Mouse (Mus musculus) myocyte (in vitro differentiated cells): ENCODE measurements around the gene Pgs1. TPM values are rescaled to one million over a fixed set of nuclear protein-coding genes. Genes with fewer than 3 reads are reported as not detected.

Experiments
- H3K27me3 ChIP-seq: one replicate; pipeline ENCODE4 v1.6.1; 2011; ENCODE audit not compliant: control insufficient read depth, insufficient read depth, insufficient read length
- H3K36me3 ChIP-seq: one replicate; pipeline ENCODE4 v1.6.1; 2011; ENCODE audit not compliant: control insufficient read depth, insufficient read depth
- H3K4me2 ChIP-seq: one replicate; pipeline ENCODE4 v1.6.1; 2011; ENCODE audit warnings: low read depth, control low read depth
- H3K4me3 ChIP-seq: one replicate; pipeline ENCODE4 v1.5.1; 2011; ENCODE audit warnings: mild to moderate bottlenecking, control low read depth, moderate library complexity
- H3K79me2 ChIP-seq: one replicate; pipeline ENCODE4 v1.6.1; 2011; ENCODE audit not compliant: control insufficient read depth, insufficient read depth
- H3ac ChIP-seq: one replicate; pipeline ENCODE4 v1.6.1; 2011; ENCODE audit not compliant: control insufficient read depth, insufficient read length
- CEBPB ChIP-seq: IDR thresholded peaks from 2 replicates; pipeline ENCODE4 v1.6.1; 2011; ENCODE audit warnings: mild to moderate bottlenecking, moderate library complexity; ENCODE audit not compliant: poor library complexity, insufficient read depth, severe bottlenecking
- E2F4 ChIP-seq: IDR thresholded peaks from one replicate; pipeline ENCODE4 v1.6.1; 2011; ENCODE audit warnings: mild to moderate bottlenecking, control low read depth, moderate library complexity; ENCODE audit not compliant: insufficient read depth
- MAX ChIP-seq: IDR thresholded peaks from one replicate; pipeline ENCODE4 v1.6.1; 2011; ENCODE audit warnings: low read depth, mild to moderate bottlenecking, control low read depth
- MYOD1 ChIP-seq, 3 experiments: IDR thresholded peaks; one replicate each; pipeline ENCODE4 v1.6.1; 2011; ENCODE audit warnings: control low read depth in 2 of 3, low read depth in 2 of 3, mild to moderate bottlenecking in 2 of 3, moderate library complexity in 1 of 3; ENCODE audit not compliant: insufficient read length in 2 of 3, control insufficient read depth in 1 of 3
- MYOG ChIP-seq, 3 experiments: IDR thresholded peaks; one replicate each; pipeline ENCODE4 v1.6.1; 2011; ENCODE audit warnings: control low read depth in 2 of 3, low read depth in 2 of 3, mild to moderate bottlenecking in 2 of 3; ENCODE audit not compliant: insufficient read length in 2 of 3, control insufficient read depth in 1 of 3, insufficient read depth in 1 of 3
- POLR2A ChIP-seq: IDR thresholded peaks from one replicate; pipeline ENCODE4 v1.6.1; 2011; ENCODE audit warnings: low read depth, mild to moderate bottlenecking, control low read depth, moderate library complexity; ENCODE audit not compliant: insufficient read length
- POLR2AphosphoS2 ChIP-seq: IDR thresholded peaks from one replicate; pipeline ENCODE4 v1.6.1; 2011; ENCODE audit warnings: low read depth, control low read depth; ENCODE audit not compliant: insufficient read length
- REST ChIP-seq: IDR thresholded peaks from one replicate; pipeline ENCODE4 v1.6.1; 2011; ENCODE audit warnings: mild to moderate bottlenecking, control low read depth, moderate library complexity; ENCODE audit not compliant: insufficient read depth, insufficient read length
- SRF ChIP-seq: IDR thresholded peaks from one replicate; pipeline ENCODE4 v1.6.1; 2011; ENCODE audit warnings: low read depth; ENCODE audit not compliant: control insufficient read depth, insufficient read length
- TCF12 ChIP-seq: IDR thresholded peaks from one replicate; pipeline ENCODE4 v1.6.1; 2011; ENCODE audit warnings: mild to moderate bottlenecking, control low read depth; ENCODE audit not compliant: poor library complexity, insufficient read depth, severe bottlenecking
- TCF3 ChIP-seq: IDR thresholded peaks from one replicate; pipeline ENCODE4 v1.6.1; 2011; ENCODE audit warnings: low read depth, control low read depth; ENCODE audit not compliant: insufficient read length
- USF1 ChIP-seq: IDR thresholded peaks from one replicate; pipeline ENCODE4 v1.6.1; 2011; ENCODE audit warnings: low read depth, mild to moderate bottlenecking, control low read depth, moderate library complexity
- polyA plus RNA-seq: library from polyadenylated mRNA; unstranded; fragments of >200 nt; fragmentation: generic; extraction: Trizol; gene quantifications from one replicate; pipeline ENCODE4 v1.2.1, GENCODE M21; 2012; ENCODE audit warnings: missing spikeins

Pgs1 gene
- polyA plus RNA-seq, 1 experiment = 61.6 TPM

DNA sequence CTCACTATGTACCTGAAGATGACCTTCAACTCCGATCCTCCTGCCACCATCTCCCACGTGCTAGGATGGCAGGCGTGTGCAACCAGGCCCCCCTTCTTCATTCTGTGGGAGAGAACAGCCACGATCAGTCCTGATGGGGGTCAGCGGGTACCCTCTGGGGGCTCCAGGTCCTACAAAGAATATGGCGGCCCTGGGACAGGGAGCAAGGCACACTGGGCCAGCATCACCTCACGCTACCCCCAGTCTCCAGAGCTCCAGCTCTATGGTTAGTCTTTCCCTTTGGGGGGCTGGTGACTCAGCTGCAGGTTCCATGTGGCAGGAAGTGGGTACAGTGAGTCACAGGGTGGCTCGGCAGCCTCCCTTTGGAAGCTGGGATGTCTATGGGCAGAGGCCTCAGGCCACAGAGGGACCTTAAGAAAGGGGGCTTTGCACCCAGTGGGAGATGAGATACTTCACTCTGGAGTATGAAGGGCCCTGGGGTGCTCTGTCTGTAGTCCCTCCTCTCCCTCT is 44.7 kb upstream of the Pgs1 start:
- peak overlapping the region; percentile 76 for H3K4me2 ChIP-seq
- TF ChIP-seq REST (no peak), TCF12 (peak; percentile 37), TCF3 (no peak), POLR2A (peak; percentile 19), MYOD1 (IDR thresholded peaks at IDR 0.05; ENCODE audit: control insufficient read depth in 1 of 3, insufficient read length in 2 of 3, low read depth in 2 of 3) (peak in 1 of 3 experiments; percentile 70)
- H3K36me3 ChIP-seq = no peaks in the 10 kb centered on the region
- no peaks in the 10 kb centered on the region for H3K27me3 ChIP-seq
- H3K4me3 ChIP-seq = peak overlapping the region; percentile 6
- H3K79me2 ChIP-seq = no peaks in the 10 kb centered on the region
- H3ac ChIP-seq = no peak overlapping the region

DNA sequence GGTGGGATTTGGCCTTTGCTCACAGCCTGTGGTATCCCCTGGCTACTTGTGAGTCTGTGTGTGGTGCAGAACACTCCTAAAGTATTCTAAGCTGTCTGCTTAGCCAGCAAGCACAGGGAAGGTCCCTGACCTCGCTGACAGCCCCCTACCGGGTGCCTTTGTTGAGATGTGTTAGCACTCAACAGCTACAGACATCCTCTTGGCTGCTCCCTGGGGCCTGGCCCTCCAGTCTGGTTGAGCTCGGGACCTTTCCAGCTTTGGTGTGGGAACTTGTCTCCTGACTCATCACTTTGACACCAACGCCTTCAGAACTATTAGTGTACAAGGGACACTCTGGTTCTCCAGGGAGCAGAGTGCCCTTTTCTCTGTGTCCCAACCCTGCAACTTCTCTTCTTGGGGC is 44.2 kb upstream of the Pgs1 start:
- peak in 1 of 3 experiments; percentile 2 for TF ChIP-seq MYOD1 (IDR thresholded peaks at IDR 0.05; ENCODE audit: control insufficient read depth in 1 of 3, insufficient read length in 2 of 3, low read depth in 2 of 3)
- TF ChIP-seq CEBPB = no peak
- Histone ChIP-seq H3K4me2 (peak overlapping the region; percentile 76), H3ac (no peak overlapping the region), H3K27me3 (no peaks in the 10 kb centered on the region), H3K4me3 (no peak overlapping the region), H3K36me3 (no peaks in the 10 kb centered on the region), H3K79me2 (no peaks in the 10 kb centered on the region)

DNA sequence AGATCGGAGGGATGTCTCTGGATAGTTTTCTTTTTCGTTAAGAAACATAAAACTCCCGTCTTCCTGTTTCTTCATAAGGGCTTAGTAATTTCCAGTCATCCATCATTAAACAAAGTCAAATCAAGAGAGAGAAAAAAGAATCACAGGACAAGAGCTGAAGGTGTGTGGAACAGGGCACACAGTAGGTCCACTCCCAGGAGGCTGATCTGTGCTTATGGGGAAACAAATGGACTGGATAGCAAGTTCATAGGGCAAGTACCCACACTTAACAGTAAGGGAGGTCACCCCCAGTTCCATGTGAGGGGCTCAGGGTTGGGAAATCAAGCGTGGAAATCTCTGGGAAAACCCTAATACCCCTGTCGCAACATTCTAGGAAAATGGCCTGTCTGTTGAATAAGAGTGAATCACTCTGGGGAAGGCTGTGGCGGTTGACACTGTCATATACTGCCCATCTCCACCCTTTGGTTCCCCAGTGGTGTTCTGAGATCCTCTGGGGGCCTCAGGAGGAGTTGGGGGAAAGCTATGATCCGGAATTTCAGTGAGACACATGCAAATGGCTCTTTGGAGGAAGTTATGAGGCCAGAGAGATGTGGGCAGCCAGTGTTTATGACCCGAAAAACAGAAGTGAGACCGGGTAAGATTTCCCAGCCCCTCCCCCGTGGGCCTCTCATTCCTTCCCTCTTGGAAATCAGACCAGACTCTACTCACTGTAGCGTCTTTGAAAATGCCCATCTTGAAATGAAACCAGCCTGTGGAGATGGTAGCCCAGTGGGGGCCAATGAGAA is 39.7 kb upstream of the Pgs1 start:
- Histone ChIP-seq H3K36me3 (no peaks in the 10 kb centered on the region), H3K4me2 (no peak overlapping the region), H3K79me2 (no peaks in the 10 kb centered on the region), H3K27me3 (no peaks in the 10 kb centered on the region), H3K4me3 (no peak overlapping the region), H3ac (no peak overlapping the region)
- TF ChIP-seq CEBPB = 0 out of 2 replicates have a peak, but pooled peaks have one; percentile 13
- TF ChIP-seq SRF = no peak

DNA sequence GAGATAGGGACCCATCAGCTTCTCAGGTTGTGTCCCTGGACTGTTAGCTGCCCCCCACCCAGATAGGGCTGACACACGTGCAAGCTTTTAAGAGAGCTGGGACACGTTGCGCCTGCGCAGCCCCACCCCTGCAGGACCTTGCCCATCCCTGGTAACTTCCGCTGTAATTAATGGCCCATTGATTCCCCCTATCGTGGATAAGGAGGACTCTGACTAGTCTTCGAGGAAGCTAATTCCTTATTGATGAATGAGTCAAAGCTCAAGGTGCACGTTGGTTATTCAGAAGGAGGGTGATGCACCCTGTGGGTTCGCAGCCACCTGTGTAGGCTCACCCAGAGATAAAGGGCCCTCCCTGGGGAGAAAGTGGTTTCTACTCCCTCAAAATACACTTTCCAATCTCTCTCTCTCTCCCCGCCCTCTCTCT is 39.1 kb upstream of the Pgs1 start:
- Histone ChIP-seq H3K27me3 (no peaks in the 10 kb centered on the region), H3K36me3 (no peaks in the 10 kb centered on the region), H3K4me3 (no peak overlapping the region), H3ac (no peak overlapping the region), H3K4me2 (no peak overlapping the region), H3K79me2 (no peaks in the 10 kb centered on the region)
- no peak for TF ChIP-seq TCF12
- no peak for TF ChIP-seq E2F4
- TF ChIP-seq MYOG (IDR thresholded peaks at IDR 0.05; ENCODE audit: control insufficient read depth in 1 of 3, insufficient read depth in 1 of 3, insufficient read length in 2 of 3, low read depth in 2 of 3) = no peak
- no peak for TF ChIP-seq TCF3
- TF ChIP-seq REST = no peak
- no peak for TF ChIP-seq CEBPB
- no peak for TF ChIP-seq MYOD1 (IDR thresholded peaks at IDR 0.05; ENCODE audit: control insufficient read depth in 1 of 3, insufficient read length in 2 of 3, low read depth in 2 of 3)
- no peak for TF ChIP-seq MAX
- no peak for TF ChIP-seq SRF
- TF ChIP-seq POLR2A = no peak
- TF ChIP-seq USF1 = no peak
- no peak for TF ChIP-seq POLR2AphosphoS2

DNA sequence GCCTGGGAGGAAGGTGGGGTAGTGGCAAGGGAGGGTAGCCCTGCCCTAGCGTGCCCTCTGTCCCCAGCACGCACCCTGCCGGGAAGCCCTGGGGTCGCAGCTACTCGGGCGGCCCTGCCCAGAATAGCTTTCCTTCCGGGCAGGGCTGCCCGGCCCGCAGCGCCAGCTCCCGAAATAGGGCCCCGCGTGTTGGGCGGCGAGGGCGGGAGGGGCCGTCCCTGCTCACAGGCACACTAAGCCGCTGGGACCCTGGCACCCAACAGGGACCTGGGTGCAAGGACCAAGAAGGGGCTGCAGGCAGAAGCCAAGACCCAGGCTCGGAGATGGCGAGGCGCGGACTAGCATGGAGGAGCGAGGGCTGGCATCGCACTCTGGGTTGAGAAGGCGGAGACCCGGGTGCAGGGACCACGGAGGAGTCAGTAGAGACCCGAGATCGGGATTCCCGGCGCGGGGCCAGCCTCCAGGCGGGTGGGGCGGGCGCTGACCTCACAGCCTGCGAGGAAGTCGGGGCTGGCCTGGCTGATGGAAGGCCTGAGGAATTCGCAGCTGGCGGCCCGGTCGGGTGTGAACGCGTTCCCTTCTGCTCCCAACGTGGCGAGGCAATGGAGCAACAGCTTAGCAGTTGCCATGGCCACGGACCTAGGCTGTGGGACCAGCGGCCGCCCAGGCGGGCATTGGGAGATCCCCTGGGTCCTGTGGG is 36.5 kb upstream of the Pgs1 start:
- Histone ChIP-seq H3K27me3 (no peaks in the 10 kb centered on the region), H3ac (no peak overlapping the region), H3K4me2 (peak overlapping the region; percentile 84), H3K4me3 (no peak overlapping the region), H3K79me2 (no peaks in the 10 kb centered on the region), H3K36me3 (no peaks in the 10 kb centered on the region)
- TF ChIP-seq TCF3 (peak; percentile 69), MYOG (IDR thresholded peaks at IDR 0.05; ENCODE audit: control insufficient read depth in 1 of 3, insufficient read depth in 1 of 3, insufficient read length in 2 of 3, low read depth in 2 of 3) (peak; percentile 52 to 95 (median 91)), REST (no peak), MAX (peak; percentile 15), POLR2A (peak; percentile 55), MYOD1 (IDR thresholded peaks at IDR 0.05; ENCODE audit: control insufficient read depth in 1 of 3, insufficient read length in 2 of 3, low read depth in 2 of 3) (peak in 2 of 3 experiments; percentile 93 to 97), SRF (no peak), CEBPB (peak; percentile 55)
